Mouse (Mus musculus) right cerebral cortex, postnatal 36 days (tissue): Measurements from ENCODE around the gene Gja5.
A peak's percentile ranks its signal among the peaks of the same experiment; 100 is the strongest.

ENCODE experiments used
- DNase-seq, 2 experiments: peaks; one replicate each; pipeline ENCODE4 v3.0.0; 2022; ENCODE audit warnings: low spot score in 2 of 2, mixed read lengths in 1 of 2

Gene Gja5

DNA sequence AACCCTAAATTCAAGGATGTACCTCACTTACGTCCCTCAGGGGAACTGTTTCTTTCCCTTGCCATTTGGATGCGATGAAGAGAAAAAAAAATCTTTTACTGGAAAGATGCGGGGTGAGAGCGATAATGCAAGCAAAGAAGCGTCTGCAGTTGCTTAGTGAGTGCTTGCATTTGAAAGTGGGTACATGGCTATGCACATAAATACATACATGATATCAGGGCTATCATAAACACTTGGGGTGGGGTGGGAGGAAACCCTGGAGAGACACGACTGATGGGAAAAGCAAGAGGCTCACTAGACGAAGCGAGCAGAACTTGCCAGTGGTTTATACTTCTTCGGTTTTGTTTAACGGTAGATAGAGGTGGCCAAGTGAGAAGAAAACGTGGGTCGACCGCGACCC is at the start of gene Gja5:
Gja5 (plus strand) TSS at position 301 of the 400 bp plus-strand sequence.
- DNase-seq = no peak

- DNase-seq = no peak
Observed at GRCm38 (mm10) chr3:96855833-96856232, 48.7 kb upstream of the Gja5 start.

GRCm38 (mm10) chr3:96860498-96860897 is 44.0 kb upstream of the Gja5 start:
- DNase-seq = no peak

DNA sequence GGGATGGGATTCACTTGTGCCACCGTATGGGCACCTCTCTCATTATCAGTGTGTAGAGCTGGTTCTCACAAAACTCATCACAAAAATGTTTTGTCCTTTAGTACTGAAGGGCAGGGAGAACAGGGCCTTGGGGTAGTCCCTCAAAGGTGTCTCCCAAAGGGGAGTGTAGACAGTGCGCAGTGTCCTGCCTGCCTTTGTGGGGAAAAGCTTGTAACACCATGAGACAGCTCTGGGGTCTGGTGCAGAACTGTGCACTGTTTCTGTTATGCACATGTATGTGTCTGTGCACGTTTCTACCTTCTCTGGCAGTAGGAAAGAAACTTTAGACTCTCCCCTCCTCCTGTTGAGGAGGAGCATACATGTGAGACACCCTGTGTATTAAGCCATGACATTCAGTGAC is 36.6 kb upstream of the Gja5 start:
- DNase-seq = no peak

- no peak for DNase-seq
Observed at GRCm38 (mm10) chr3:96868566-96868965, 35.9 kb upstream of the Gja5 start.

DNA sequence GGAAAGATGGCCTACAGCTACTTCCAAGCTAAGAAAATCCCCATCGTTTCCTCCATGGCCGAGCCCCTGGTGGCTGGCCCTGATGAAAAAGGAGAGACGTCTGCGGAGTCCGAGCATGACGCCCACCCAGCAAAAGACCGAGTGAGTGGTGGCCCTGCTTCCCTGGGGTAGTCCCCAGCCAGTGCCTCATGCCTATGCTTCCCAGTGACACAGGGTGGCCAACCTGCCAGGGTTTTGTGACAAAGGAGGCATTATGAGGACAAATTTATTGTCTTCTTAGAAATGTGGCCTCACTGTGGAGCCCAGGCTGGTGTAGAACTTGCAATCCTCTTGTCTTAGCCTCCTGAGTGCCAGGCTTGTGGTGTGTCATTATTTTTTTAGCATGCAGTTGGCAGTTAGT is 35.4 kb upstream of the Gja5 start:
- no peak for DNase-seq

- DNase-seq = no peak
Observed at GRCm38 (mm10) chr3:96870270-96870669, 34.2 kb upstream of the Gja5 start.

DNA sequence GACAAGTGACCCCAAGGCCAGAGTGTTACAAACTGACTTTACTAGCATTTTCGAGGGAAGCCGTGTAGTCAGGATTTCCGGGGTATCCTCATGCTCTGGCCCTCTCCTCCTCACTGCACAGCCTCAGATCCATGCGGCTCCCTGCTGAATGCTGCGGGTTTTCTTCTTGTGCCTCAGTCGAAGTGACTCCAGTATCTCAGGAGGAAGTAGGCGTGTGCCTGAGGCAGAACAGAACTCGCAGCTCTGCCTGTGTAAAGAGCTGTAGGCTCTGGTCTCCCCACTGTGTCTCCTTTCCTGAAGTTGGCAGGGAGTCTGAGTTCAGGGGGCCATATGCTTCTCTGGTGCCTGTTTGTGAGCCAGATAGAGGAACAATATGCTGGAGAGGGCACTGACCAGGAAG is 33.4 kb upstream of the Gja5 start:
- DNase-seq = no peak

- DNase-seq = no peak
Observed at GRCm38 (mm10) chr3:96872501-96872900, 32.0 kb upstream of the Gja5 start.

DNA sequence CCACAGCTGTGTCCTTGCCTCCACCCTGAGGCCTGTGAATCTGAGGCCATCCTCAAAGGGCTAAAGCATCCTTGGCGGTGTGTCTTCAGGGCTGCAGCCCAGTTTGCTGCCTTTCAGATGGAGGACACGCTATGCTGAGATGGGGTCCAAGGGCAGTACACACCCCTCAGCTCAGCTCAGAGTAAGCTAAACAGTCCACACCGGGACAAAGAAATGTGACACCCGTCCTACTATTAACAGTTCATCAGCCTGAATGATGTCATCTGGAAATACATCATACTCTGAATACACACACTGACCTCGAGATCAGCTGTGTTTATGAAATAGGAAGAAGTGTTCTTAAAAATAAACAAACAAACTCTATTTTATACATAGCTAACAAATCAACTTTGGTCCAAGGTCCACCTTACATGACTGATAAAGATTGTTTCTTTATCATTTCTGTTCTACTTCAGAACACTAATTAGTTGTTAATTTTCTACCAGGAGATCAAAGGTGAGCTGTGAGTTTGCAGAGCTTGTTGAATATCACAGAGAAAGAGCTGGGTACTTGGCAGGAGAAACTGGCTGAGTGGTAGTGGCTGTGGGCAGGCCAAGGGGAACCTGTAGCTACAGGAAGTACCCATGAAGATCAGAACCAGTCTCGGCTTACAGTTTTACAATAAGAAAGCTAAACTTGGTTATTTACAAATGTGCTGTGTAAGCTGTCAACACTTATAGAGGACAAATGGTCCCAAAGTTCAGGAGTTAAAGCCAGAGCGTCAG is 29.5 kb upstream of the Gja5 start:
- no peak for DNase-seq

DNA sequence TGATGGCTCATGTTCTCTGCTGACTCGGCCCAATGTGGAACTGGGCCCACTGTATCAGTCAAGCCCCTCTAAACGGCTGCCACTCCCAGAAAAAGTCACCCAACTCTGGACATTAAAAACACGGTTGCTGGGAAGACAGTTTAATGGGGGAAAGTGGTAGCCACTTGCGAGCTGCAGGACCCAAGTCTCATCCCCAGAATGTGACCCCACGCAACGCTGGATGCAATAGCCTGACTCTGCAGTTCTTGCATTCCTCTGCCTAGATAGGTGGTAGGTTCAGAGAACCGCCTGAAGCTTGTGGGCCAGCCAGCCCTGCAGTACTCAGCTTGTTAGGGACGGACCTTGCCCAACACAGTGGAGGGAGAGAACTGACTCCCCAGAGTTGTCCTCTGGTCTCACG is 25.0 kb upstream of the Gja5 start:
- DNase-seq = no peak

DNA sequence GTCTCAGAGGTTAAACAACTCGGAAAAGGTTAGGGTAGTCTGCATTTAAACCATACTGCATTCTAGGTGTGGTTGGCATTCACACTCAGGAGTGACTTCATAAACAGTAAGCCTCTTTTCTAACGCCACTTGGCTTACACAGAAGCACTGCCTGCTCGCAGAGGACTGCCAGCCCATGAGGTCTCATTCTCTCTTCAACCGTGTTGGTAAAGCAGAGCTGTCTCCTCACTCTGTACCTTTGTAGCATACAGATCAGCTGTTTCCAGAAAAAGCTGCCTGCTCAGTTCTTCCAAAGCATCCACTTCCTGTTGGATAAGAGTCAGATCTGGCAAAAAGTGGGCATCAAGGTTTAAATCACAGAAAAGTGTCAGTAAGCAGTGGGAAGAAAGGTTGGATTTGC is 24.1 kb upstream of the Gja5 start:
- no peak for DNase-seq

GRCm38 (mm10) chr3:96881557-96881956 is 22.9 kb upstream of the Gja5 start:
- DNase-seq = peak in 1 of 2 experiments; percentile 25

GRCm38 (mm10) chr3:96882061-96882849 is 22.2 kb upstream of the Gja5 start:
- no peak for DNase-seq

GRCm38 (mm10) chr3:96883690-96884089 is 20.8 kb upstream of the Gja5 start:
- no peak for DNase-seq

DNA sequence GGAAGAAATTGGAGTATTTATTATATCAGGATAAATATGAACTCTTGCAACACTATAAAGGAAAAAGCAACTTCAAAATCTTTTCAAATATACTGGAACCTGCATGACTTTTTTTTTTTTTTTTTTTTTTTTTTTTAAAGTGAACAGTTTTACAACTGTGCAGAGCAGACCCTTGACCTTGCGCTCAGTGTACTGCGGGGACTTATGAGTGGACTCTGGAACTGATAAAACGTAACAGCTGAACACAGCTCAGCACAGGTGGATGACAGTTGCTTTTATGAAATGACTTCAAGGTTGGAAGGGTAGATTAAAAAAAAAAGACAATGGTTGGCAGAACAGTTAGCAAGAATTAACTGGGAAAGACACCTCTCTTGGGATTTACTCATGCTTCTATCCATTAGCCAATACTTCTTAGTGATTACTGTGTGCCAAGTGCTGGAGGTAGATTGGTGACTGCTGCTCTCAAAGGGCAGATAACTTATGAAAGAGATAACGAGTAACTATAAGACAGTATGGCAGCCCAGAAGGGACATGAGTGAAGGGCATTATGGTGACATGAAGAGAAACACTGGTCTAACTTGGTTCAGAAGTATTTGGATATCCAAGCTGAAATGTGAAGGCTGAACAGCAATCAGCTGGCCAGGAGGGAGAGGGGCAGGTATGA is 2.0 kb upstream of the Gja5 start:
- no peak for DNase-seq

- peak; percentile 93 for DNase-seq
Observed at GRCm38 (mm10) chr3:96904851-96905541, 503 bp downstream of the Gja5 start, which contains the start of gene Gpr89. Gpr89 (minus strand) TSS chr3:96905346.

DNA sequence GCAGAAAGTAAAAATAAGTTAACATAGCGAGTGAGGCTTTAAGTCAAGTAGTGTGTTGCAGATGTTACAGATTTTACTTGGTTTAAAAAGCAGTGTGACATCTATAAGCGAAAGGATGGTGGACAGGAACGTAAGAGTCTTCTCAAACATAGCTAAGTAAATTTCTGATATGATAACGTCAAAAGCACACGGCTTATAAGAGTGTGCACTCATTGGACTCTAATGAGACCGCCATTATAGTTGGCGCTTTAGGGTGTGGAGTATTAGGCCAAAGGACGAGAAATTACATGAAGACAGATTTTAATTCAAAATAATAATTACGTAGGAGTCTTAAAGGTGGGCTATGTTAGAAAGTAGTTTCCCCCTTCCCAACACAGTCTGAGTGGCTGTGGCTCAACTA is 1.1 kb downstream of the Gja5 start:
- no peak for DNase-seq

- DNase-seq = no peak
Observed at GRCm38 (mm10) chr3:96920991-96921390, 16.5 kb downstream of the Gja5 start.

- no peak for DNase-seq
Observed at GRCm38 (mm10) chr3:96924631-96925030, 20.1 kb downstream of the Gja5 start.

- DNase-seq = no peak
Observed at GRCm38 (mm10) chr3:96925920-96926319, 21.4 kb downstream of the Gja5 start, which contains the start of gene Gja8. Gja8 (minus strand) TSS chr3:96926020.

- no peak for DNase-seq
Observed at GRCm38 (mm10) chr3:96931261-96931681, 26.8 kb downstream of the Gja5 start.
